Mouse (Mus musculus) heart, adult 9 months (tissue): Measurements from ENCODE around the gene Cdkn2c.
"Not testable (repeated sequence)": the region's sequence is repeated elsewhere in the genome, so short reads cannot be mapped to it uniquely, and the experiment has no call there.

Source experiments
- DNase-seq, 2 experiments: peaks; one replicate each; pipeline ENCODE4 v3.0.0; 2022; ENCODE audit warnings: low spot score in 2 of 2

The Cdkn2c gene

GRCm38 (mm10) chr4:109666461-109667269 lies at the start of gene Cdkn2c:
Gene Cdkn2c, minus strand, starts transcription at chr4:109667189.
- peak; percentile 92 for DNase-seq

GRCm38 (mm10) chr4:109705349-109705748 lies 38.4 kb upstream of the Cdkn2c start:
- DNase-seq: no peak

GRCm38 (mm10) chr4:109703568-109703967 lies 36.6 kb upstream of the Cdkn2c start:
- DNase-seq: peak in 1 of 2 experiments; percentile 15

- DNase-seq: not testable (repeated sequence)
Measured at GRCm38 (mm10) chr4:109700727-109701126, 33.7 kb upstream of the Cdkn2c start.

- no peak for DNase-seq
Measured at GRCm38 (mm10) chr4:109692674-109693073, 25.7 kb upstream of the Cdkn2c start.

- DNase-seq: no peak
Measured at GRCm38 (mm10) chr4:109683561-109683960, 16.6 kb upstream of the Cdkn2c start.

GRCm38 (mm10) chr4:109677221-109677620 lies 10.2 kb upstream of the Cdkn2c start:
- no peak for DNase-seq

- DNase-seq: peak; percentile 98
Measured at GRCm38 (mm10) chr4:109676218-109677215, 9.5 kb upstream of the Cdkn2c start, which contains the start of gene Faf1. Gene Faf1, plus strand, starts transcription at chr4:109676588.

- DNase-seq: no peak
Measured at GRCm38 (mm10) chr4:109674097-109674496, 7.1 kb upstream of the Cdkn2c start.

GRCm38 (mm10) chr4:109671941-109672340 lies 5.0 kb upstream of the Cdkn2c start:
- no peak for DNase-seq

- no peak for DNase-seq
Measured at GRCm38 (mm10) chr4:109670213-109670612, 3.2 kb upstream of the Cdkn2c start.

- peak in 1 of 2 experiments; percentile 35 for DNase-seq
Measured at GRCm38 (mm10) chr4:109667518-109667917, 529 bp upstream of the Cdkn2c start.

- peak; percentile 59 to 61 for DNase-seq
Measured at GRCm38 (mm10) chr4:109665982-109666460, 968 bp downstream of the Cdkn2c start.

- DNase-seq: peak; percentile 83 to 86
Measured at GRCm38 (mm10) chr4:109665101-109665981, 1.6 kb downstream of the Cdkn2c start.

GRCm38 (mm10) chr4:109664091-109664490 lies 2.9 kb downstream of the Cdkn2c start:
- no peak for DNase-seq

GRCm38 (mm10) chr4:109662271-109662670 lies 4.7 kb downstream of the Cdkn2c start:
- no peak for DNase-seq

- no peak for DNase-seq
Measured at GRCm38 (mm10) chr4:109661183-109661582, 5.8 kb downstream of the Cdkn2c start.

- DNase-seq: no peak
Measured at GRCm38 (mm10) chr4:109660568-109660967, 6.4 kb downstream of the Cdkn2c start.

GRCm38 (mm10) chr4:109659571-109659970 lies 7.4 kb downstream of the Cdkn2c start:
- no peak for DNase-seq

- DNase-seq: no peak
Measured at GRCm38 (mm10) chr4:109658826-109659225, 8.2 kb downstream of the Cdkn2c start.
